ENCODE assay signal across 27 mouse cellular contexts in genomic region chr1:170982301-170982700, GRCm38 (mm10). TPM values are rescaled to one million over a fixed set of nuclear protein-coding genes. Genes with fewer than 3 reads are reported as not detected.
DNase-seq lines count a peak whose midpoint lies in the region; ATAC-seq and TF ChIP-seq lines count a peak whose summit lies in the region.
"Had no signal": no experiment of that assay in that cellular context is flagged by ENCODE, and none has a peak within 500 bp of the region (broad histone marks: within the 10 kb centered on the region; RNA-seq: fewer than 3 reads in every experiment).

No protein-coding gene starts in this region.

- TF ChIP-seq EP300 in stomach, postnatal 0 days (optimal IDR thresholded peaks at IDR 0.05): no peak

- no peak overlapping the region for H3K4me2 ChIP-seq in stomach, postnatal 0 days (replicated peaks; ENCODE audit: low read depth)
- H3K4me2 ChIP-seq: forebrain, embryonic 13.5 days; heart, embryonic 13.5 days; hindbrain, embryonic 14.5 days had no signal

- DNase-seq in spleen, postnatal 36 days (ENCODE audit: low spot score in 2 of 2): peak; percentile 60 to 62
- DNase-seq in spleen, adult 18-20 months: no peak
- no peak for DNase-seq in stomach, postnatal 0 days (ENCODE audit: low spot score)
- DNase-seq in neural tube, embryonic 10.5 days (ENCODE audit: extremely low spot score, low spot score): no peak
- DNase-seq: adrenal gland, postnatal 10 days; adrenal gland, postnatal 36 days; cerebellum, adult 18-20 months; cerebellum, adult 9-10 months; cerebellum, postnatal 14 days; gastrocnemius, adult 2 months; gastrocnemius, postnatal 14 days; heart, adult 18-20 months; heart, postnatal 14 days; heart, postnatal 4 days had no signal

- H3K4me3 ChIP-seq in stomach, postnatal 0 days (ENCODE audit: low read depth, low read length): no peak overlapping the region
- H3K4me3 ChIP-seq: forebrain, embryonic 10.5 days; forebrain, embryonic 13.5 days; gastrocnemius, adult 2 months; heart, embryonic 13.5 days had no signal

- TF ChIP-seq CTCF in stomach, postnatal 0 days (IDR thresholded peaks at IDR 0.05; ENCODE audit: low read depth): no peak

- no peak overlapping the region for H3K9ac ChIP-seq in stomach, postnatal 0 days (ENCODE audit: low read length)
- H3K9ac ChIP-seq: forebrain, embryonic 13.5 days; heart, embryonic 13.5 days; hindbrain, embryonic 14.5 days had no signal

- 71% methylated on average over 2 of the region's 2 CpGs for WGBS in stomach, postnatal 0 days

- ATAC-seq in neutrophil, adult 5-6 weeks (ENCODE audit: extremely low read depth, insufficient number of reproducible peaks, low FRiP score, poor library complexity, severe bottlenecking): peak; percentile 51; the same call in 1 of the 2 replicates
- no peak for ATAC-seq in stomach, postnatal 0 days (ENCODE audit: low FRiP score, low TSS enrichment)
- no peak for ATAC-seq in monocyte, adult 5-6 weeks (replicated peaks; ENCODE audit: insufficient number of reproducible peaks, low FRiP score, low TSS enrichment, poor library complexity, severe bottlenecking)
- ATAC-seq: forebrain, embryonic 13.5 days; forebrain, embryonic 16.5 days; hindbrain, postnatal 0 days; Patski had no signal

- H3K36me3 ChIP-seq in stomach, postnatal 0 days (ENCODE audit: control insufficient read depth, insufficient read depth, low read length): no peaks in the 10 kb centered on the region
- H3K36me3 ChIP-seq: forebrain, embryonic 10.5 days; G1E; heart, embryonic 13.5 days had no signal

- no peaks in the 10 kb centered on the region for H3K4me1 ChIP-seq in stomach, postnatal 0 days (replicated peaks; ENCODE audit: control insufficient read depth, insufficient read depth)
- H3K4me1 ChIP-seq: forebrain, embryonic 10.5 days; forebrain, embryonic 13.5 days; heart, embryonic 13.5 days had no signal

- no peaks in the 10 kb centered on the region for H3K27me3 ChIP-seq in stomach, postnatal 0 days (ENCODE audit: control insufficient read depth, insufficient read depth, low read length)
- H3K27me3 ChIP-seq: forebrain, embryonic 13.5 days; Patski had no signal

- peak overlapping the region; percentile 49; the same call in 1 of the 2 replicates for H3K27ac ChIP-seq in stomach, postnatal 0 days (replicated peaks)
- H3K27ac ChIP-seq: forebrain, embryonic 10.5 days; forebrain, embryonic 13.5 days; gastrocnemius, adult 2 months; heart, embryonic 13.5 days; hindbrain, embryonic 14.5 days; hindbrain, postnatal 0 days had no signal

- no peaks in the 10 kb centered on the region for H3K9me3 ChIP-seq in stomach, postnatal 0 days (ENCODE audit: control insufficient read depth, low read length)
- H3K9me3 ChIP-seq: forebrain, embryonic 10.5 days; forebrain, embryonic 13.5 days; G1E; heart, embryonic 13.5 days had no signal

RNA-seq across cellular contexts. Expression of gene Fcgr2b, which starts 6.0 kb away (rescaled TPM):
- total RNA-seq in neutrophil, adult 5-6 weeks (2017): 136 and 145 TPM in 2 replicates
- 5.3 and 5.6 TPM in 2 replicates for polyA plus RNA-seq in stomach, postnatal 0 days (2015; fragmentation: Nextera tagmentation; extraction: Ambion mirVana)
- total RNA-seq in monocyte, adult 5-6 weeks (2017): 181 to 197 TPM (median 187 TPM) in 3 replicates
- polyA plus RNA-seq: forebrain, embryonic 10.5 days had no signal

RNA-seq across cellular contexts. Expression of gene Fcgr4, which starts 36.4 kb away (rescaled TPM):
- 134 TPM in 2 replicates for total RNA-seq in neutrophil, adult 5-6 weeks (2017)
- polyA plus RNA-seq in stomach, postnatal 0 days (2015; fragmentation: Nextera tagmentation; extraction: Ambion mirVana): 1.1 and 1.2 TPM in 2 replicates
- 364 to 612 TPM (median 571 TPM) in 3 replicates for total RNA-seq in monocyte, adult 5-6 weeks (2017)
- total RNA-seq: gastrocnemius, adult 2 months; gastrocnemius, postnatal 14 days; hindbrain, postnatal 0 days had no signal
- polyA plus RNA-seq: forebrain, embryonic 13.5 days had no signal

RNA-seq across cellular contexts. Expression of gene Fcrla, which starts 54.9 kb away (rescaled TPM):
- 255 and 258 TPM in 2 replicates for total RNA-seq in neutrophil, adult 5-6 weeks (2017)
- polyA plus RNA-seq in stomach, postnatal 0 days (2015; fragmentation: Nextera tagmentation; extraction: Ambion mirVana): 0.29 and 0.38 TPM in 2 replicates
- 25.8 to 50.1 TPM (median 35.3 TPM) in 3 replicates for total RNA-seq in monocyte, adult 5-6 weeks (2017)
- total RNA-seq: gastrocnemius, adult 2 months; hindbrain, postnatal 0 days had no signal
- polyA plus RNA-seq: embryonic facial prominence, embryonic 11.5 days; embryonic facial prominence, embryonic 14.5 days; forebrain, embryonic 10.5 days; forebrain, embryonic 13.5 days; forebrain, embryonic 16.5 days; hindbrain, embryonic 11.5 days; hindbrain, embryonic 14.5 days; hindbrain, postnatal 0 days; Patski had no signal

Comparison
In these comparisons a context has a peak if more than half of its experiments do, and no peak if none do; other contexts are left out.
1. DNase-seq: peak in spleen, postnatal 36 days (2 of 2); none in spleen, adult 18-20 months (0 of 2), stomach, postnatal 0 days (single experiment) and neural tube, embryonic 10.5 days (single experiment).